Mouse (Mus musculus) cerebellum, adult 18-20 months (tissue): ENCODE data around the gene Tmem89.

Experiments
- DNase-seq, 2 experiments: peaks; one replicate each; pipeline ENCODE4 v3.0.0; 2021

Gene Tmem89

DNA sequence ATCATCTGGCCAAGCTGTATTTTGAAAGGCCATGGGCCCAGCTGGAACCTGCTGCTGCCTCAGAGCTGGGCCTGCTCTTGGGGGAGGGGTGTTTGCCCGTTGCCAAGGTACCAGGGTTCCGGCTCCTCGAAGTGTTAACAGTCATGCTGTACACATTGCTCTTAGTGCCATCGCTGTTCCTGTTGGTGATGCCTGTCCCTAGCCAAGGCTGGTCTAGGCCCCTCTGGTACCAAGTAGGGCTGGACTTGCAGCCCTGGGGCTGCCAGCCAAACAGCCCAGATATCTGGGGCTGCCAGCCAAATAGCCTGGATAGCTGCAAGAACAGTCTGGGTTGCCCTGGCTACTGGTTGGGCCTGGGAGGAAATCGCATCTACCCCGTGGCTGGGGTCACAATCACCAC lies at the start of gene Tmem89:
TSS of gene Tmem89 (plus strand) at position 129 of the 400 bp plus-strand sequence.
- peak; percentile 48 to 51 for DNase-seq

- DNase-seq = no peak
Observed at GRCm38 (mm10) chr9:108912308-108912707, 2.1 kb upstream of the Tmem89 start.

DNA sequence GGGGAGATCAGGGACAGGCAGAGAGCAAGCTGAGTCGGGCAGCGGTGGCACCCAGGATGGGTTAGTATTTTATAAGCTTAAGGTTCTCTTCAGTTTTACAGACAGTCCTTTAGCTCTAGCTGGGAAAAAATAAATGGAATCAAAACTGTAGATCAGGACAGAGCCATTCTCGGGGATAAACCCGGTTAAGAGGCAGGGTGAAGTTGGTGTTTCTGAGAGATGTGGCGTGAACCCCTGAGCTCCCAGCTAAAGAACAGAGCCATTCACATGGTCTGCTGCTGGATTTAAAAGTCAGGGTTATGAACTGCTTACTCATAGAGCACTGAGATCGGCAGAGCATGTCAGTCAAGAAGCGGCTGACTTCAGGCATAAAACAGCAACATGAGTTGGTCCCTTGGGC lies 1.3 kb upstream of the Tmem89 start:
- DNase-seq = no peak

DNA sequence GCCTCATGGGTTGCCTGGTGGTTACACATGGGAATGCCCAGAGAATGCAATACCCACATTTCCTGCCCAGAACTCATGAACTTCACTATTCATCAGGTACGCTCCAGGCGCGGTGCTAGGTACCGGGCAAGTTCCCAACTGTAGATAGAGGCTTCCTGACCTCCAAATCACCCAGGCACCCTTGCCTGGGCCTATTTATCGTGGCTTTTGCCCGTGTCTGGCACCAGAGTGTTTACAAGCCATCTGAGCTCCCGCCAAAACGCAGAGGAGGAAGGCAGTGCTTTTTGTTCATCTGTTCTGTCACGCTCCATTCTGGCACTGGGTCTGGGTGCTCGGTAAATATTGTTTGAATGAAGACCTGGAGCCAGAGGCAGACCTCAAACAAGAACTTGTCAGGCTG lies 798 bp upstream of the Tmem89 start:
- DNase-seq = no peak

- DNase-seq = no peak
Observed at GRCm38 (mm10) chr9:108925897-108926296, 11.5 kb downstream of the Tmem89 start.

DNA sequence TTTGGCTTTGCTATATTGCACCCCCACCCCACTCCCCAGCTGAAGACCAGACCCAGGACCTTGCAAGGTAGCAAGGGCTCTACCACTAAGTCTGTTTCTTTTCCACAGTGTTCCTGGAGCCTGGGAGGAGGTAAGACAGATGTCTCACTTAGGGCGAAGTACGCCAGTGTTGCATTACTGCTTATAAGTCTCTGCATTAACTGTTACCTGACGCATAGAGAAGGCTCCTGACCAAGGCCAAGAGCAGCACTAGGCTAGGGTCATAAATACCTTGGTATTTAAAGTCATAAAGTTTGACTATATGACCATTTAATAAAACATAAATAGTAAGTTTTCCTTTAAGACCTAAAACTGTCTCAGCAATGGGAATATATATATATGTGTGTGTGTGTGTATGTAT lies 14.0 kb downstream of the Tmem89 start:
- no peak for DNase-seq

- DNase-seq = no peak
Observed at GRCm38 (mm10) chr9:108935991-108936390, 21.6 kb downstream of the Tmem89 start.

- DNase-seq = peak; percentile 96 to 99
Observed at GRCm38 (mm10) chr9:108936418-108937364, 22.3 kb downstream of the Tmem89 start, which contains the start of gene Uqcrc1. Gene Uqcrc1 (plus strand): TSS chr9:108936633.

DNA sequence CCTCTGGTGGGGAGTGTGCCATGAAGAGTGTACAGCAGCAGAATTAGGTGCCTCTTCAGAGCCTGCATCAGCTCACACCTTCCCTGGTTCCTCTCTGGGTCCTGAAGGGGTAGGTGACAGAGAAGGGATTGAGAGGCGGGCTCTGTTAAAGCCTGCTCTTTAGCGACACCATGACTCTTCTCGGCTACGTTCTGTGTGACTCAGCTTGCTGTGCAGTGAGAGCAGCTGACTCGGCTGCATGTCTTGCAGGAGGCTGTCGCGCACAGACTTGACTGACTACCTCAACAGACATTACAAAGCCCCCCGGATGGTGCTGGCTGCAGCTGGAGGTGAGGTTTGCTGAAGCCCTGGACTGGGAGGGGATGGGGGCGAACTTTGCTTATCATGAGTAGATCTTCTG lies 30.7 kb downstream of the Tmem89 start:
- DNase-seq = no peak

GRCm38 (mm10) chr9:108945608-108946007 lies 31.2 kb downstream of the Tmem89 start:
- DNase-seq = no peak

- DNase-seq = peak; percentile 53 to 64
Observed at GRCm38 (mm10) chr9:108949231-108949966, 35.0 kb downstream of the Tmem89 start.

GRCm38 (mm10) chr9:108949967-108950728 lies 35.7 kb downstream of the Tmem89 start:
- peak; percentile 34 to 39 for DNase-seq

- no peak for DNase-seq
Observed at GRCm38 (mm10) chr9:108953081-108953636, 38.7 kb downstream of the Tmem89 start, which contains the start of gene Col7a1. Gene Col7a1 (plus strand): TSS chr9:108953586.

DNA sequence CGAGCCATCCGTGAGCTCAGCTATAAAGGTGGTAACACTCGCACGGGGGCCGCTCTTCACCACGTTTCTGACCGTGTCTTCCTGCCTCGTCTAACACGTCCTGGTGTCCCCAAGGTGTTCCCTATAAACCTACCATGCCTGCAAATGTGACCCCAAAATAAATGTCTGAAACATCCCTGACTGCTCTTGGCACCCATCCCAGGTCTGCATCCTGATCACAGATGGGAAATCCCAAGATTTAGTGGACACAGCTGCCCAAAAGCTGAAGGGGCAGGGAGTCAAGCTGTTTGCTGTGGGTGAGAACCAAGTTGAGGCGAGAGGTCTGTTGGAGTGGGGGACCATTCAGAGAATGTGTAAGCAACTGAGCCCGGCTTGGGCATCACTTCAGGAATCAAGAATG lies 40.8 kb downstream of the Tmem89 start:
- DNase-seq = no peak

DNA sequence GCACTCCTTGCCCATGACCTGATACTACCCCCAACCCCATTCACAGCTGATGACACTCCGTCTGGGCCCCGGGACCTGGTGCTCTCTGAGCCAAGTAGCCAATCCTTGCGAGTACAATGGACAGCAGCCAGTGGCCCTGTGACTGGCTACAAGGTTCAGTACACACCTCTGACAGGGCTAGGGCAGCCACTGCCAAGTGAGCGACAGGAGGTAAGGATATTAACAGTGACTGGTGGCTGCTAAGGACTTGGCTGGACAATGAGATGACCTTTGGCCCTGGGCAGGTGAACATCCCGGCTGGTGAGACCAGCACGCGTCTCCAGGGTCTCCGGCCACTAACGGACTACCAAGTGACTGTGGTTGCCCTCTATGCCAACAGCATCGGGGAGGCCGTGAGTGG lies 41.4 kb downstream of the Tmem89 start:
- DNase-seq = no peak

DNA sequence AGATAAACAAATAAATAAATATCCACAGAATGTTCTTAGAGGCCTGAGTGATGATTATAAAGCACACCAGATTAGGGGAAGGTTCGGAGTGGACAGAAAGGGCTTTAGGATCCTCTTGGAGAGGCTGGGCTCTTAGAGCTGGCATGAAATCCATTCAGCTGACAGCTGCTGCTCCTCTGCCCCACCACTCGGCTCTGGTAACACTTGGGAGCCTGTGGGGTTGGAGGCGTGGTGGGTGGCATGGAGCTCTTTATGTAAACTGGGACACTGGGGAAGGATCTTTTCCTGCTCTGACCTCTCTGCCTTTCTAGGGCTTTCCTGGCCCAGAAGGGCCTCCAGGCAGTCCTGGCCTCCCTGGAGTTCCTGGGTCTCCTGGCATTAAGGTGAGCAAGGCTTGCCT lies 49.2 kb downstream of the Tmem89 start:
- DNase-seq = no peak

DNA sequence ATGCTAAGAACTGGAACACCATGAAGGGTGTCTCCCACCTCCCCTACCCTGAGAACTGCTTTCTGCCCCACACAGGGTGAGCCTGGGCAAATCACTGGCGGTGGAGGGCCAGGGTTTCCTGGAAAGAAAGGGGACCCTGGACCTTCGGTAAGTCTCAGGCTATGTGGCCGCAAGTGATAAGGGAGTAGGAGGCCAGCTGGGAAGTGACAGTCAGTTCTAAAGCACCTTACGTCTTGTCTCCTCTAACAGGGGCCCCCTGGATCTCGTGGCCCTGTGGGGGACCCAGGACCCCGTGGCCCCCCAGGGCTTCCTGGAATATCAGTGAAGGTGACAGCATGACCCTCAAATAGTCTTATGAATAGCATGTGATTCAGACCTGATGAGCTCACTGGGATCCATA lies 49.9 kb downstream of the Tmem89 start:
- no peak for DNase-seq
